Mouse (Mus musculus) spleen, postnatal 4 days (tissue): ENCODE results near the gene Mtus2.
"Not testable (repeated sequence)": the region's sequence is repeated elsewhere in the genome, so short reads cannot be mapped to it uniquely, and the experiment has no call there.

Experiments used
- DNase-seq, 2 experiments: peaks; one replicate each; pipeline ENCODE4 v3.0.0; 2022; ENCODE audit warnings: low spot score in 2 of 2

The Mtus2 gene

DNA sequence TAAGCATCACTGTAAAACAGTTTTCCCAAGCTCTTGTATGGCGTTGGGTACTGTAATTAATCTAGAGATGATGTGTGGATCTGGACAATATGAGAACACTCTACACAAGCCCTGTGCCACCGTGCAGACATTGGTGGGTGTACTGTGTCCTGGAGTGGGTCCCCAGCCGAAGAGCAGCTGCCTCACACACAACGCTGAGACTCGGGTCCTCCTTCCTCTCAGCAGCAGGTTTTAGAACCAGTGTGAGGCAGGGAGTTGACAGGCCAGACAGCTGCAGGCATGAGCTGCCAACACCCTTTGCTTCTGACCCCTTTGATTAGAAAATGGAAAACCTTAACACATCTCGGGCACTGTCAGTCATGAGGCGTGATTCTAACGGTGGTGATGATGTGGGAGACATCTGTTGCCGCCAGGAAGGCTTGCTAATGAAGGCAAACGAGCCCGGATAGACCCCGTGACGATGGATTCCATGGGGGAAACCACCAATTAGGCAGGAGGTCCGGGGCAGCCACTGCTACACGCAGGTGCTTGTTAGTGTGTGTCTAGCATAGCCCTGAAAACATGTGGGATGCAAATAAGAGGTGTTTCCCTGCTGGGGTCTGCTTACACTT is 158.2 kb downstream of the Mtus2 start:
- DNase-seq, result no peak

DNA sequence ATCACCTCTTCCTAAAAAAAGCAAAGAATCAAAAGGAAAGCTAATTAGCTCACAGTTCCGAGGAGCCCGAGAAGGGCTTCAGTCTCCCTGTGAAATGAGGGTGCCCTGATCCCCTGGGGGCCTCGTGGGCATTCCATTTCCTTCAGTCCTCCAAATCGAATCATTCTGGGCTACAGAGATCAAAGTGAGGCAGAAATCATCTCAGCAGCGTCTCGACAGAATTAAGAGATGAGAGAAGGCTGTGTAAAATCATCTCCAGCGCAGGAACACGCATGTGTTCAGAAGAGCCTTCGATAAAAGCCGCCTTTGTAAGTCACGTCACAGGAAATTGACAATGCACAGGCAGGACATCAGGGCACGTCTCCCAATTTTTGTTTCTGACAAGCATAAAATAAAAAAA is 167.2 kb downstream of the Mtus2 start:
- no peak for DNase-seq

DNA sequence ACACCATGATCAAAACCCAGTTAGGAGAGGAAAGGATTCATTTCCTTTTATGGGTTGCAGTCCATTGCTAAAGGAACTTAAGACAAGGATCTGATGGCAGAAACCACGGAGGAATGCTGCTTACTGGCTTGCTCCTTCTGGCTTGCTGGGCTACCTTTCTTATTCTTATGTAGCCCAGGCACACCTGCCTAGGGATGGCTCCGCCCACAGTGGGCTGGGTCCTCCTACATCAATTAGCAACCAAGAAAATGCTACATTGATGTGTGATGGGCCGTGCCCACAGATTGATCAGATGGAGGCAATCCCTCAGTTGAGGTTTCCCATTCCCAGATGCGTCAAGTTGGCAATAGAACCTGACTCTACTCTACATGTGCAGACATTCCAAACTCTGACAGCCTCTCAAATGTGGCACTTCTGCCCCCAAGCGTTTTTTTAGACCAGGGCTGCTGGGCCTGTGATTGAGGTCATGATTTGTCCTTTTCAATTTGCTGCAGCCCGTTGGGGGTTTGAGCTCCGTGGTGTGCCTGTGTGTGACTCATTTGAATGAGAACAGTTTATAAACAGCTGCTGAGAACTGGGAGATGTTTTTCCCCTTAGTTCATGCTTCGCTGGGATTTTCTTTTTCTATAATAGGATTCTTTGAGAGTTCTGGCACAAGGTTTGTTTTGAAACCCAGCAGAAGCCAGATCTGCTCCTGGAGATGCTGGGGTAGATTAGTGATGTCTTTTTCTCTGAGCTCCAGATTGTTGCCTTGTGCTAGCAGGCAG is 173.8 kb downstream of the Mtus2 start:
- DNase-seq, result no peak

DNA sequence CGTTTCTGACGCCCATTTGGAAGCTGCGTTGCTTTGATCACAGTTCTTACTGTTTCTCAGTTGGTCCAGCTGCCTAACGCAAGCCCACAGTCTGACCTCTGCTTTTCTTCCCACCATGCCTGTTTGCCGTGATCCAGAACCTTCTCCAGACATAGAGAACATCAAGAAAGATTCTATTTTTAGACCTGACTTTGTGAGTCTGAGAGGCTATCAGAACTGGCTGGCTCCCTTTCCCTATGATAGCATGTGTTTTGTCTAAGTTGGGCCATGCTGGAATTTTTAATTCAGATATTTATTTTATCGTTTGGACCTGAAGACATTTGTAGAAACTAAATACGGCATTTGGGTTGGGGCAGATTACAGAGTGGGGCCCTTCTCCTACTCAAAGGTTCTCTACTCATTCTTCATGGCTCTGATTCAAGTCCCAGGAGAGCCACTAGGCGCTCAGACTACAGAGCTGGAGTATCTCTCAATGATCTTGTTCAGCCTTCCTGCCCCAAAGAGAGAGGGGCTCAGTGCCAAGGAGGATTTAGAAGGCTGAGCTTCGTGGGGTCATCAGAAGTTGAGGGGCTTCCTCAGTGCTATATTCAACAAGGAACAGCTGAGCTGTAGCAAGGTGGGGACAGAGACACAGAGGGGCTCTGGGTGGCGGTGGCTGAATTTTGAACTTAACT is 174.5 kb downstream of the Mtus2 start:
- DNase-seq, result no peak

DNA sequence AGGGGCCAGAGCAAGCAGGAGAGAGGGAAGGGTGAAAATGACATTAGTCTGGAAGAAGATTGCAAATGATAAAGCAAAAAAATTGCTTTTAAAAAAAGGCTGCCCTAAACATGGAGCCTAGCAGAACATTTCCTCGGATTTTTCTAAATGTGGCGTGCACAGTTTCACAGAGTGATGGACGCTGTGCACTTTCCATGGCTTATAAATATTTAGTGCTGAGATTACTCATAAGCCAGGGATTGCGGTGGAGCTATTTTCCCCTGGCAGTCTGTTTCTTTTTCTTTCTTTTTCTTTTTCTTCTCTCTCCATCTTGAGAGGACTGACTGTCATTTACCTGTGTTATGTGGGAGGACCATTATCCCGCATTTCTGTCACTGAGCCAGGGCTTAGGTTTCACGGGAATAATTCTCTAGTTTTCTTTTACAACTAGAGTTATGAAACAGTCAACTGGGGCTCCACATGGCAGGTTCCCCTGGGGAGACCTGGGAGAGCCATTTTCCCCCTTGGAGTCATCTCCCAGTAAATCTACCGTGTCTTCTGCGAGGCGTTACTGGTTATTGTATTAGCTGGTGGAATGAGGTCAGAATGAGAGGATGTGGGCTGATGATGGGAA is 176.4 kb downstream of the Mtus2 start:
- no peak for DNase-seq

GRCm38 (mm10) chr5:148141662-148142061 is 184.5 kb downstream of the Mtus2 start:
- DNase-seq, result no peak

- no peak for DNase-seq
Measured at GRCm38 (mm10) chr5:148146200-148146823, 189.2 kb downstream of the Mtus2 start.

GRCm38 (mm10) chr5:148151894-148152599 is 194.9 kb downstream of the Mtus2 start:
- DNase-seq, result no peak

- DNase-seq, result no peak
Measured at GRCm38 (mm10) chr5:148152600-148153402, 195.7 kb downstream of the Mtus2 start.

DNA sequence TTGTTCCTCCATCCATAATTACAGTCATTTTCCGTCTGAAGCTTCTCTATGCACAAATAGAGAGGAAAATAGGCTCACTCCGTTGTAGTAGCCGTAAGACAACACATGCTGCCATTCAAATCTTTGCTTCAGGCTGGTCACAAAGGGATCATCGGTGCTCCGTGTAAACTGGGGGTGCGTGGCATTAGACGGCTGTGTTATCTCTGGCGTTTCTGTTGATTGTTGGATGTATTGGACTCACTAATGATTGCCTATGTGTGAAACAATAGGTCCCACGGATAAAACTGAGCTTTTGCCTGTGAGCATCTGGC is 196.2 kb downstream of the Mtus2 start:
- no peak for DNase-seq

DNA sequence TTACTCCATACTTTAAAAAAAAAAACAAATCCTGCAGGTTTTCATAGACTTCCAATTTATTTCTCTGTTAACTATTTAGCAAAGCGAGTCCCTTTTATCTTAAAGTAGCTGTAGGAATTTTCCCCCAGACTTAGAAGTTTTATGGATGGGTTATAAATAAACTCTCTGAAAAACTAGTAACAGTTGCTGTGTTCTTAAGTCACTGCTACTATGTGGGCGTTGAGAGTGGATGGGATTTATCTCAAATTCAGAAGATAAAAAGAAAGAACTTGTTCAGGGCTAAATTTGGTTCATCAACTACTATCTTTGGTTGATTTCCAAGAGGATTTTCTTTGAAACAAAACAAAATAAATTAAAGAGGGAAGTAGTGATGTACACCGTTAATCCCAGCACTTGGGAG is 197.6 kb downstream of the Mtus2 start:
- no peak for DNase-seq

- DNase-seq, result no peak
Measured at GRCm38 (mm10) chr5:148159328-148159727, 202.2 kb downstream of the Mtus2 start.

DNA sequence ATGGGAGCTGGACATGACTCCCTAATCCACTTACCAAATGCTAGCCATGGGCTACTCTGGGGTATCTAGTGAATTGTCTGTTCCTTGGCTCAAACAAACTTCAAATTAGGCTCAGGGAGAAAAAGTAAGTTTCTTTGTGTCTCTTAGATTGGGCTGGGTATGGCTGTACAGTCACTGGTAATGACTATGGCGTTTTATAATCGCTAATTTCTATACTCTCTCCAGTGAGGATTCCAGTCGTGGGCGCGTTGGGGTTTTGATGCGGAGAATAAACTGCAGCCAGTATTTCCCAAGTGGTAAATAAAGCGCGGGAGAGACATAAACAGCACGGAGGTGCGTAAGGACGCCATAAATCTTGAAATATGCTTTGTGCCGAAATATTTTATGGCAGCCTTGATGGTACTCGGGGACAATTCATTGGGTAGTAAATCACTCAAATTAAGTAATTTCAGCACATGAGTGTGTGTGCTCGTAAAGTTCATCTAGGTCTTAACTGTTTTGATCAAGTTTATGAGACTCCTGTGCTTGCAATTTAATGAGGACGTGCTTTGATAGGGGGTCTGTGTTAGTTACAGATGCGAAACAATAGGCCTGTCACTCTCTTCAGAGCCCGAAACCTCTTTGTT is 203.5 kb downstream of the Mtus2 start:
- no peak for DNase-seq

DNA sequence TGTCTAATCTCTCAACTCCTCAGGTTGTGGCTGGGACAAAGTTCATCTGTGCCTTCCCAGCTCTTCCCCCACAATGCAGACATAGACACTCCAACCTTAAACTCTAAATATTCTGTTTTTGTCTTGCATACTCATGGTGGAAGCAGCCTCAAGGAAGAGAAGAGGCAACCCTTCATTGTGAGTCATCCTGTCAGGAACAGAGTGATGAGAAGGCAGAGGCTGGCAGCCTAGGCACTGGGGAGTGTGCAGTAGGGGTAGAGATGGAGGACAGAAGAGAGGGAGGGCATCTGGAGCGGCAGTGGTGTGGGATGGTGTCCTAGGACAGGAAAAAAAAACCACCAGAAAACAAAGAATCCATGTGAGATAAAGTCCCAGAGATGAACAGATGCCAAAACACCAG is 208.0 kb downstream of the Mtus2 start:
- no peak for DNase-seq

- no peak for DNase-seq
Measured at GRCm38 (mm10) chr5:148175091-148175490, 218.0 kb downstream of the Mtus2 start.

DNA sequence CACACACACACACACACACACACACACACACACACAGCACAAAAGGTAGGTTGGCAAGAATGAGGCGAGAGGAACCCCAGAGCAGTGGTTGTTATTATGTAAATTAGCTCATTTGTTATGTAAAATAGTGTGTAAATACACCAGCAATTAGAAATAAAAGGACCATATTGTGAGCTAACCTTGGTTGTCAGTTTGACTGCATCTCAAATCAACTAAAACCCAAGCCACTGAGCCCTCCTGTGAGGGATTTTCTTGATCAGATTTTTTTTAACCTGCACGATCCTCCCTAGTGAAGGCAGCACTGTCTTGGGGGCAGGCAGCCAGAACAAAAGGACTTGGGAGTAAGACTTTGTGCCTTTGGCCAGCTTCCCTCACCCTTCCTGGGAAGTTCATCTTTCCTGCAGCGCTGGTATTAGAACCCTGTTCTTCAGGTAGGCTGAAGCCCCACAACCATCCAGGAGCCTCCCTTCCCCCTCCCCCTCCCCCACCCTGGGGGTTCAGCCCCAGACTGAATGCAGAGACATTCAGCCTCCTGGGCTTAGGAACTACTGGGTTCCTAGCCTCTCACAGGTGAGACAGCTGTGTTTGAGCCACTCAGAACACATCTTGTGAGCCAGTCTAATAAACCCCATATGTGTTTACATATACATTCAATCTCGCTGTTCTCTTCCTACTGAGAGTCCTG is 218.8 kb downstream of the Mtus2 start:
- DNase-seq, result no peak

- DNase-seq, result not testable (repeated sequence)
Measured at GRCm38 (mm10) chr5:148176539-148176938, 219.4 kb downstream of the Mtus2 start.

- DNase-seq, result no peak
Measured at GRCm38 (mm10) chr5:148179231-148179630, 222.1 kb downstream of the Mtus2 start.

DNA sequence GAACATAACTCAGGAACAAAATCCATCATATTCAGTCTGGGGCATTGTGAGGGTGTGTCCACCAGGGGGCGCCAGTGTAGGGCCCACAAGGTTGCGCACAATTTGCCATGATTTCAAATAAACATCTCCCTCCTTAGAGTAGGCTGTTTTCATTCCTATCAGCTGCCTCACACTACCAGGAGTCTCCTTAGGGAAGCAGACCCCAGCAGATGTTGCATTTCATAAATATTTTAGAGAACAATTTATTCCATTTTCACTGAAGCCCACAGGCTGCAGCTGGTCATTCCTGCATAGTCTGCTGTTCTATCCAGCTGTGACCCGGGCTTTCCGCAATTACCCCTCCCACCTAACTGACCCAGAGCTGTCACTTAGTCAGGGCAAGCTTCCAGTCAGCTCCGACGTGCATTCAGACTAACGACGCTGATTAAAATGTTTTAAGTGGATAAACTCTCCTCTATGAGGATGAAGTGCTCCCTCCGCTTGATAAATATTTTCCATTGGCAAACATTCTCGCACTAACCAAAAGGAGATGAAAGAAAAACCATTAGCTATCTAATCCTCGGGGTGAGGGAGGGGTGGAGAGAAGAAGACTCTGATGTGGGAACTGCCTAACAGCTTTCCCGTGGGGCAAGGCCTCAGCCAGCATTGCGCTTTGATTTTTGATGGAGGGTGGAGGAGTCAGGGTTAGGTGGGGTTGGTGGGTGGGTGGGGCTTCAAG is 223.6 kb downstream of the Mtus2 start:
- DNase-seq, result no peak
